Mouse (Mus musculus) mature B cell (primary cell): ENCODE measurements around the gene Prph.

Experiments
- in situ Hi-C: fragments of 300-500 bp; cut with MboI; formaldehyde crosslinking; loops from 2 replicates; pipeline ENCODE4 v1.14.3; 2019

Gene Prph

DNA sequence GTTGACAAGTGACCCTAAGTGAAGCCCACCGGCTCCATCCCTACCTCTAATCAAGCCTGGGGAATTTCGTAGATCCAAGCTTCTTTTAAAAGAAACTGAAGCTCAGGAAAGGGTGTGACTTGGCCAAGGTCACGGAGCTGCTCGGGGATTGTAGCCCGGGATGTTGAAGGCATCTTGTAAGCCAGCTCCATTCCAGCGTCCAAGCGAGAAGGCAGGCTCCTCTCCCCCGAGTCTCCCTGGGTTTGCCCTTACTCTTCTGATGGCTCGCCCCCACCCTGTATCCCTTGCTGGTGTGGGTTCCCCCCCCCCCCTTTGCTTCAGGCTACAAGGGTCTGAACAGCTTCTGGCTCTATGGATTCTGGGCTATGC, 43.5 kb downstream of the Prph start:
- in situ Hi-C loops = no loop called here

DNA sequence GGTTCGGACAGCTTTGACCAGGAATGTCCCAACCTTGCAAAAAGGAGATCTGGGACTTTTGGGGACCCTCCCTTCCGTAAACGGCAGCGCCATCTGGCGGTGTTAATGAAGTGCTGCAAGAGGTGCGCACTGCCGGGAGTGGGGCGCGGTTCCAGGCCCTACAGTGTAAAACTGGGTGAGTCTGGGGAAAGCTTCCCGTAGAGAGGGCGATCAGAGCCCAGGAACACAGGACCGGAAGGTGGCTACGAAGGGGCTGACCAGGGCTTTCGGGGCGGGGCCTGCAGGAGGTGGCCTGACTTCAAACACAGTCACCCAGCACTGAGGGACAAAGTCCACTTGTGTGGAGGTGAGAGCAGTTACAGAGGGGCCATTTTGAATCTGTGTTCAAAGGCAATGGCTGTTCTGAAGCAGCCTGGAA, 44.2 kb downstream of the Prph start:
- in situ Hi-C loops = no loop called here

DNA sequence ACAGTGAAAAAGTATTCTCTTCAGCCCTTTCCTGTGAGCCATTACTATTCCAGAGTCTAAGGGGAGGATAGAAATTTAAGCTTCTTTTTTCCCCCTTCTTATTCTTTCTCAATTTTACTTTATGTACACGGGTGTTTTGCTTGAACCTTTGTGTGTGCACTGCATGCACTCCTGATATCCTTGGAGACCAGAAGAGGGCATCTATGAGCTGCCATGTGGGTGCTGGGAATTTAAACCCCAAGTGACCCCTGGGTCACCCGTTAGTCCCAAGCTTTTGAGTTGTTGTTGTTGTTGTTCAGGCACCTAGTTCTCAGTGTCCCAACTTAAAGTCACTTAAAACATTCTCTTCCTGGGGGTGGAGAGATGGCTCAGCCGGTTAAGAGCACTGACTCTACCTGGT, 45.0 kb downstream of the Prph start:
- in situ Hi-C loops = no loop called here

DNA sequence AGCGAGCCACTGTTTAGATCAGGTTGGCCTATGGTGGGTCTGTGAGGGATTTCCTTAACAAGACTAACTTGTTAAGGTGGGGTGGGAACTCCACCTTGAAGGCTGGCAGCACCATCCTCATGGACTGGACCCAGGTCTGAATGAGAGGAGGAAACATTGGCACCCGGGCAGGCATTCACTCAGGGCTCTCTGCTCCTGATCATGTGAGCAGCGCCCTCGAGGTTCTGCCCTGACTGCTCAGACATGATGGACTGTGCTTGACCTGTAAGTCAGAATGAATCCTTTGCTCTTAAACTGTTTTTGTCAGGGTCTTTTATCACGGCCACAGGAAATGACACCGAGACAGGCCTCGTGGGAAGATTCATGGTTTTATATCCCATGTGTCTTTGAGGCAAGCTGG, 50.3 kb downstream of the Prph start:
- in situ Hi-C loops = no loop called here

DNA sequence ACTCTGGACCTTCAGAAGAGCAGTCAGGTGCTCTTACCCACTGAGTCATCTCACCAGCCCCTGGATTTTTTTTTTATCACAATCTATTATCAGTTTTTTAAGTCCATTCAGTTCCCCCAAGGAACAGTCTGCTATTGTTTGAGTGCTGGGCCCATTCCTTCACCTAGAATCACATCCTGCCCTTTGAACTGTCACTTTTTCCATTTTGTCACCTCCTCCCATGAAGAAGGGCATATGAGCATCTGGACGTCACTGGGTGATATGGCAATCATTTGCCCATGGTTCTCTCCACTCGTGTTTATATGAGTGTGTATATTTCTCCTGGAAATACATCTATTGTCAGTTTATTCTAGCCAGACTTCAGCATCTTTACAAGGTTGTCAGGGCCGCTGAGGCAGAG, 52.9 kb downstream of the Prph start:
- in situ Hi-C loops = no loop called here
